Mouse (Mus musculus): ENCODE results near the gene 9130023H24Rik.
A peak's percentile ranks its signal among the peaks of the same experiment; 100 is the strongest.

GRCm38 (mm10) chr7:128204179-128204578, 33.7 kb downstream of the 9130023H24Rik start:
- TF ChIP-seq REST (IDR thresholded peaks at IDR 0.05; ENCODE audit: insufficient read depth, insufficient read length): no peak
- no peak for TF ChIP-seq MAX (IDR thresholded peaks at IDR 0.05; ENCODE audit: low read depth)
- TF ChIP-seq SRF (IDR thresholded peaks at IDR 0.05; ENCODE audit: control insufficient read depth, insufficient read length, low read depth): no peak
- no peak for TF ChIP-seq CEBPB (IDR thresholded peaks at IDR 0.05; ENCODE audit: insufficient read depth, poor library complexity, severe bottlenecking)
- TF ChIP-seq E2F4 (IDR thresholded peaks at IDR 0.05; ENCODE audit: insufficient read depth): no peak
- TF ChIP-seq POLR2A (IDR thresholded peaks at IDR 0.05; ENCODE audit: insufficient read length, low read depth): peak; percentile 60
- no peak for TF ChIP-seq USF1 (IDR thresholded peaks at IDR 0.05; ENCODE audit: low read depth)
- TF ChIP-seq MYOD1 (IDR thresholded peaks at IDR 0.05; ENCODE audit: control insufficient read depth in 1 of 3, insufficient read length in 2 of 3, low read depth in 2 of 3): no peak
- no peak for TF ChIP-seq TCF12 (IDR thresholded peaks at IDR 0.05; ENCODE audit: insufficient read depth, poor library complexity, severe bottlenecking)
- no peak for TF ChIP-seq MYOG (IDR thresholded peaks at IDR 0.05; ENCODE audit: control insufficient read depth in 1 of 3, insufficient read depth in 1 of 3, insufficient read length in 2 of 3, low read depth in 2 of 3)
- TF ChIP-seq POLR2AphosphoS2 (IDR thresholded peaks at IDR 0.05; ENCODE audit: insufficient read length, low read depth): peak; percentile 34
- no peak for TF ChIP-seq TCF3 (IDR thresholded peaks at IDR 0.05; ENCODE audit: insufficient read length, low read depth)
